Mouse (Mus musculus) hematopoietic stem cell, adult 5-6 weeks (primary cell): ENCODE measurements at regions not wholly inside any gene's neighbourhood (a gene's known extent, or its start where the extent isn't known, plus 50 kb on each side); places are given as distances from the start of the nearest gene placed in this dataset.

Experiments used
- ATAC-seq, 2 experiments: fragments of 125-278 bp in 1 of 2; replicated peaks in 1 of 2; 2 replicates each; pipeline ENCODE4 v1.8.0; 2016 to 2017; ENCODE audit warnings: inconsistent platforms in 2 of 2, mild to moderate bottlenecking in 2 of 2, moderate number of reproducible peaks in 2 of 2, low read depth in 1 of 2, moderate TSS enrichment in 1 of 2; ENCODE audit not compliant: low FRiP score in 2 of 2, poor library complexity in 2 of 2, severe bottlenecking in 2 of 2, insufficient read depth in 1 of 2, low TSS enrichment in 1 of 2

DNA sequence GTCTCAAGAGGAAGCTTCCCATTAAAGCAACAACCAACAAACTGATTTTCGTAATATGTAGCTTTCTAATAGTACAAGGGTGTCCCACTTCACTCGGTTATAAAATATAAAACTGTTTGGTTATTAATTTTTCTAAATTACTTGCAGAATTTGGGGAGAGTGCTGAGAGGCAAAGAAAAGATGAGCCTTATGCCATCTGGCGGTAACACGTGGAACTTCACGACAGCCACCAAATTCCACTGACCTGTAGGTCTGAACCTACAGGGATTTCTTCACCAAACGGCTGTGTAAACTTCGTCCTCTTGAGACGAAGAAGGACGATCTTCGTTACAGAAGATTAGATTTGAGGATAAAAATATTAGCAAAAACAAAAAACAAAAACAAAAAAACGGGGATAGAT lies 262.1 kb upstream of the Nfe2l3 start:
- ATAC-seq: peak in 1 of 2 experiments; percentile 32; a peak in 1 of 4 replicates

DNA sequence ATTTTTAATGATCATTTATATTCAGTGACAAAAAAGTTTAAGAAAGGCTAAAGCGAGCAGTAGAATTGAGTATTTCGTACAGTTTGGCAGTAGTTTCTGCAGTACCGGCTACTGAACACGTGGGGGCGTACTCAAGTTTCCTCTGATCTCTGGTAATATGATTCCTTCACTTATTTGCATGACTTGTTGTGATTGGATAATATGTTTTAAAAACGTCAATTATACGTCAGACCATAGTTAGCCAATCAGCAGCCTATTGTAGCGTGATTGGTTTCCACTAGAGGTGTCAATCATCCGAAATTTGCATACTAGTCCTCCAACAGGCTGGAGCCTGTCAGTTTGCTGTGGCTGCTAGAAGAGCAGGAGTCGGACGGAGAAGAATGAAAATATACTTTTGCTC lies 261.6 kb upstream of the Nfe2l3 start:
- ATAC-seq: peak; percentile 65 to 70

DNA sequence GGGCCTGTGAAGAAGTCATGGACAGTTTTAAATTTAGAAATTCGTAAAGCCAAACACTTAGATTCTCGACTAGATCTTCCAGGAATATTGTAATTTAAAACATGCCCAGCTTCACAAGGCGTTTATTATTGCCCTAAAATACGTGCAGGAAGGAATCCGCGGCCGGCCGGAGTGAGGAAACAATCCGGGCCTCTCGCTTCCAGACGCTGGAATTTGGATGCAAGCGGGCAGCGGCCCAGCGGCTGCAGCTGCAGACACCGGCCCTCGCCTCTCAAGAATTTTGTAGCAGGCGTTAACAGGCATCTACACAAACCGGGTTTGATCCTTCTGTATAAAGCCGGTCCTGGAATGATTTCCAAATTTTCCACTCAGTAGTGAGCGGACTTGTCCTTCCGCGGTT lies 260.7 kb upstream of the Nfe2l3 start:
- ATAC-seq: no peak

DNA sequence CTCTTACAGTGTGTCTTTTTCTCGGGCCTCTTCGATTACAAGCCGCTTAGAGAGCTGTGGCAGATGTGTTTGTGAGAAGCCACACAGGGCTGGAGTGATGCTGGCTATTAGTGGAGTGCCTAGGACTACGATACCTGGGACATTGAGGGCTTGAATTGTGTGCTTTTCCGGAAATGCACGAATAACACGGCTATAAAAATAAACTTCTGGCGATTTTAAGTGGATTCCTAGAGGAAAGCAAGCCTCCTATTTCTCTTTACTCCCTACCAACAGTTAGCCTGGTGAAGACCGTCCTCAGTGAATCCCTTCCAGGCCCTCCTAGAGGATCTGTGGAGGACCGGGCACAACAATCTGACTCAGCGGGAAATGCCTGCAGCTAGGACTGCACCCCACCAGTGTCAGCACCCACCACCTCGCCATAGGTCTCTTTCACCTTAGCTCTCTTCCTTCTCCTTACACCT lies 260.1 kb upstream of the Nfe2l3 start:
- no peak for ATAC-seq

DNA sequence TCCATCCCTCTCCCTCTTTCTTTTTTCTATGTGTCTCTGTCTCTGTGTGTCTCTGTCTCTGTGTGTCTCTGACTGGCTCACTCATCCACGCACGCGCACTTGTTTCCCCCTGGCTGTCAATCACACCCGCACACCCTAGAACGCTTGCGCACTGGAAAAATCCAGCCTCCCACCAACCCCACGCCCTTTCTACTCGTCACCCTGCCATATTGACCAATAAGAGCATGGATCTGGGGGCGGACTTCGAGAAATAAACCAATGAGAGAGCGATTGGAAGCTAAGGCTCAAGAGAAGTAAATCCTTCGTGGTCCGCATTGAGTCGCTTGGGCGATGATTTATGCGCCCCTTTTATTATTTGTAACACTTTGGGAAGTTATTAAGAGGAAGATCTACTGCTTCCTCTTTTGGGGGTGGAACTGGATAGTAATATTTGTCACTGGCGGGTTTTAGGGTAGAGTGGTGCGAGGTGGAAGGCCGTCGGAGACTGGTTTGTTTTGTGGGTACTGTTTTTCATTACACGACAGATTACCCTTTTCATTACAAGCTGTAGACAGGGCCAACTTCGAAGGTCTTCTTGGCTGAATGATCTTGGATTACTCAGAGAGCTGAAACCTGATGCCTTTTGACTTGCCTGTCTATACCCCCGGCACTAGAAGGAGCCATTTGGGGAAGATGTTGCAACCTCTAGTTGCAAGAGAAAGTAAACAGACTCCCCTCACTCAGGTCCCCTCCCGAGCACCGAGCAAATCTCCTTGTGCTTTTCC lies 259.4 kb upstream of the Nfe2l3 start:
- peak; percentile 57 to 66 for ATAC-seq

DNA sequence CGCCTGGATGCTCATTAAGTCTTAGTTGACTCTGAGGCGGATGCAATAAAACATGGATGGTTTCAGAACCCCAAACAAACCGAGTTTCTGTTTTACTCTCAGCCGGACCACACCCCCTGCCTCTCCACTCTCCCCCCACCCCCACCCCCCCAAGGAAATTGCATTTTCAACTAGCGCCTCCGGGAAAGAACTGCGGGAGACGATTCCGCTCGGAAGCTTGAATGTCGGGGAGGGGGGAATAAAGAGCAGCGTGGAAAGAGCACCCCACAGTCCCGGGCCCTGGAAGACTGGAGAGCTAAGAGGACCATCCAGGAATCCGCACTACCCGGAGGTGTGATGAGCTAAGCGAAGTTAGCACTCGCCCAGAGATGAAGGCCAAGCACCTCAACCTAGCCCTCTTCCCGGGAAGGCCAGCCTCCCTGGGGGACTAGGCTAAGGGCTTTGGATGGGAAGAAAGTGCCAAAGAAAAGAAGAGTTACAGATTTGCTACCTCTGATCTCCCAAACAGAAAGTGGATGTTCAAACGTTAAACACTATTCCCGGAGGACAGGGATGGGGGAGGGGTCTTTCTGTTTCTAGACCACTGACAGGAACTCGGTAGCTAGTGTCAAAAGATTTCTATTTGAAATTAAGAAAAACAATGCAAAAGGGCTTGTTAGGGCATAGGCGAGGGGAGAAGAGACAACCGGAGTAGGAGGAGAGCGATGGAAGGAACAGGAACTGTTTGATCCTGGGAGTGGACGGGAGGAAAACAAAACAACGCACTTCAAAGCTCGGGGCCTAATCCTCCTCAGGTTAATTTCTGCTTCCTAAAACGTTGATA lies 258.6 kb upstream of the Nfe2l3 start:
- ATAC-seq: no peak

DNA sequence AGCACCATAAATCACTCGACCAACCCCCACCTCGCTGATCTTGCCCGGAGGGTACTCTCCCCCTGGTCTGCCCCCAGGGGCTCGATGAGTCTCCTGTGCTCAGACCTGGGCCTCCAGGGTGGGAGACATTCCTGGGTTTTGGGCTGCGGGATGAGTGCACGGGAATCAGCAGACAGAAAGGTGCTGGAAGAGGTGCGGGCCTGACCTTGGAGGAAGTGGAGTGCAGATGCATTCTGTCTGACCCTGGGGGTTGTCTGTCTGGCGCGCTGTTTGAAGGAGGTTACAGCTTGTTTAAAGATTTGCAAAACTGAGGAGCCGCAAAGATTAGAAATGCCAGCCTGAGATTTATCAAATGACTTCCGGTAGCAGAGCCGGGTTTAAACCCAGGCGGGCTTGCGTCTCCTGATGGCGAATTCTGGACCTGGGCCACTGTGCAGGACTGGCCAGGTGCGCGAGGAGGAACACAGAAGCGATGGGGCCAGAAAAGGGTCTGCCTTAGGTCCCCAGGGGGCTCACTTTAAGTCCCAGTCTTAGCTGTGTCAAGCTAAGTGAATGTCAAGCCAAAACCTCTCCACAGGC lies 257.9 kb upstream of the Nfe2l3 start:
- no peak for ATAC-seq

DNA sequence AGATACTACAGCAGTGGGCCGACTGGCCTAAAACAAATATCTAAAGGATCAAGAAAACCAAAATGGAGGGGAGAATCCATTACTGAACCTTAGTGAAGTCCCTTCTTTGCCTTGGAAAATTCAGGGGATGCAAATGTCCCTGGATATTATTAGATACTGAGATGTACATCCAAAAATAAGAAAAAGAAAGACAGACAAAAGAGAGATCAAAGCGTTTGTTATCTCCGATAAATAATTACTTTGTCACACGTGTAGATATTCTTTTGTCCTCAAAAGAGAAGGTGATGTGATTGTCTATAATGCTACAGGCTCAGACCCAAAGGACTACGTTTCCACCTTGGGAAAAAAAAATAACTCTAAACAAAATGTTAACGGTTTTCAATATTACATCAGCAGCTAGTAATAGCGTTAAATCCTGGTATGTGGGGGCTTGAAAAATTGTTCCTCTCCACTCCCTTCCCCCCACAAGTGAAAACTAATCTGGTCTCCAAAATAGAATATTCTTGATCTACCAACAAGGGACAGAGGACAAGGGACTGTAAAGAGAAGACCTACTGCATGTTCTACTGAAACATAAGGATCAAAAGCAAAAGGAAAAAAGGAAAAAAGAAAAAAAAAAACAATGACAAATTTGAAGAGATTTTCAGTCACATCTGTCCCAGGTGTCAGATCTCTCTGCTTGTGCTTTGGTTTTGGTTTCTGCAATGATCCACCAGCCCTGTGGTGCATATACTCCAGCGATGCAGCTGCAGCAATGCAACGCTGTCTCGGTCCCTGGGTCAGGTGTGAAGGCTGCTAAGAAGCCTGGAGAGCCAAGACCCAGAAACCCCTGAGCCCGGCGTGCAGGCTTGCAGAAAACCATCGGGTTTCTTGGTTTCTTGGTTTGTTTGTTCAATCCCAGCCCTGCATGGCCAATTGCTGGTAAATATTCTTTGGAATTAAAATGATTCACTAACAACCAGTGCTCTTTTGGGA lies 256.6 kb upstream of the Nfe2l3 start:
- no peak for ATAC-seq

DNA sequence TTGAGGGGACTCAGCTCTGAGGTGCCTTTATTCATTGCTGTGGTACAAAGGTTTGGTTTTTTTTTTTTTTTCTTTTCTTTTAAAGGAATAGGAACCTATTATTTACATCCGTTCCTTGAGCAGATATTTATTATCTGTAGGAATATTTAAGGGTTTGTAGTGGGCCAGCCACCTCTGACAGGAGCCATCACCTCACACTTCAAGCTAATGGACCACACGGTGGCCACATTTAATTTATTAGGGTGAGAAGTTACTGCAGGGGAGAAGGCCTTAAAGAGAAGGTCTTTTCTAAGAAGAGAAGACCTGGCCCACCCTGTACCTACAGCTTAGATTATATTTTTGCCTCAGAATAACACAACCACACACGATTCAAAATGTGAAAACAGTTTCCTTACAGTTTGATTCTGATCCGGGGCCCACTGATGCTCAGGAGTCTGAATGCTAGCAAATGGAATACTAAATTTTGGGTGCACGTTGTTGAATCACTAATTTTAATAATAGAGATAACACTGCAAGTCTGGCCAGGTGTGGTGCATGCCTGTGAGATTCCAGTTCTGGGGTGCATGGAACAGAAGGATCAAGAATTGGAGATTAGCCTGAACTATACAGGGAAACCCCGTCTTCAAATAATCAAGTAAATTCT lies 255.6 kb upstream of the Nfe2l3 start:
- no peak for ATAC-seq

DNA sequence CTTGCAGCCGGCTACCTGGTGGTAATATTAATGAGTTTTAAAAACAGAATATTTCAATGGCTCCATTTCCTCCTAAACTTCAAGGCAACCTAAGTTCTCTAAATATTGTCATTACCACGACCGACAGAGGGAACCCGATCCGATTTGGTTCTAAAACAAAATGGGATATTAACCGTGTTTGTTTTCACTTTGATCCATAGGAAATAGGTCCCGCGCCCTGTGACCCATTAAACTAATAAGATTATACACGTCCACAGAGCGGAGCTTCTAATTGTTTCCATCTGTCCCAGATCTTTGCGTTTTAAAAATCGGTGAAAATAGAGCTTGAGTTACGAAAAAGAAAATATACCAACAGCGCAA lies 254.8 kb upstream of the Nfe2l3 start:
- no peak for ATAC-seq

DNA sequence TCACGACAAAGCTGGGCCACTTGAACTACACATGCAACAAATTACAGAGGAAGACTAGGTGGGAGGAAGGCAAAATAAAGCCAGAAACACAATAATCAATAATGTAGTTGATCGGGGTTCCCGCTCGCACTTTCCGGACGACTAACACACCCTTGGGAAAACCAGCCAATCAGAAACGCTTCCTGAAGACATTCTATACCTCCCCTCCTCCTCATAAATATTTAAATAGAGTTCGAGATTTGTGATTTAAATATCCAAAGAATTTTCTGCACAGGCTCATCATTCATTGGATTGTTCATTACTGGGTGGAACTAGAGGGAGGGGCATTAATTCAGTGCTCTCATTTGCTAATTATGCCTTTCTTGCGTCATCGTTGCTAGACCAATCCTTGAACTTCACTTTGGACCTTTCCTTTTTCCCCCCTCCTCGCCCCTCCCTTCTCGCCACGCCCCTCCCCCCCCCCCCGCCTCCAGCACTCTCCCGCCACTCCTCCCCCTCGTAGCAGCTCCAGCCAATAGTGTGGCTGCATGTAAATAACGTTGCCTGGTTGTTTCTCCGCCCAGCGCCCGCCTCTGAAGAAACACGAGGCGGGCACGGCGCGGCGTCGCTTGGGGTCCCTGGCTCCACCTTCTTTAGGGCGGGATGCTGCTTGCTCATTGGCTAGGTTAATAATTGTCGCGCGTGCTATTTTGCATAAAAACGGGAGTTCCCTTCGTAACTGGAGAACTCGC lies 254.2 kb upstream of the Nfe2l3 start:
- peak; percentile 86 to 93 for ATAC-seq

DNA sequence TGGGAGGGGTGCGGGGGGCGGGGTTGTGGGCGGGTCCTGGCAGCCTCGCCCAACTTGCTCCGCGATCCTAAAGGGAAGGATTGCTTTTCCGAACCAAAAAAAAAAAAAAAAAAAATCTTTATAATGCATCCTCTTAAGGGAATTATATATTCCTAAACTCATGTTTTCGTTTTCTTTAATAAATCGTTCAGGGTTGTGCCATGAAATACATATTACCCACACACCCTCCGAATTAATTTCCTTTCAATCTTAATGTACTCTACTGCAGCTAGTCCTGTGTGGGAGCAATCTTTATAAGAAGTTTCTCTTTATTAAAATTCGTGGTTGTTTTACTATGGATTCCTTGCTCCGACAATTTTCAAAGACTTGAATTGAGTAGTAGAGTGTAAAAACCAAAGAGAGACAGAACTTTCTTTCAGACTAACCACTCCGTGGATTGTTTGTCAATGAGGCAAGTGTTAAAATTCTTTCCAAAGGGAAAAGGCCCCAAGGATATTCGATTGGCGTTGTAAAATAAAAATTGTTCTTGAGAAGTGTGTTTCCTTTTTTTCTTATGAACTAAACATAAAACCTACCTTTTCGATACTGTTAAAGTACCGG lies 253.6 kb upstream of the Nfe2l3 start:
- no peak for ATAC-seq

DNA sequence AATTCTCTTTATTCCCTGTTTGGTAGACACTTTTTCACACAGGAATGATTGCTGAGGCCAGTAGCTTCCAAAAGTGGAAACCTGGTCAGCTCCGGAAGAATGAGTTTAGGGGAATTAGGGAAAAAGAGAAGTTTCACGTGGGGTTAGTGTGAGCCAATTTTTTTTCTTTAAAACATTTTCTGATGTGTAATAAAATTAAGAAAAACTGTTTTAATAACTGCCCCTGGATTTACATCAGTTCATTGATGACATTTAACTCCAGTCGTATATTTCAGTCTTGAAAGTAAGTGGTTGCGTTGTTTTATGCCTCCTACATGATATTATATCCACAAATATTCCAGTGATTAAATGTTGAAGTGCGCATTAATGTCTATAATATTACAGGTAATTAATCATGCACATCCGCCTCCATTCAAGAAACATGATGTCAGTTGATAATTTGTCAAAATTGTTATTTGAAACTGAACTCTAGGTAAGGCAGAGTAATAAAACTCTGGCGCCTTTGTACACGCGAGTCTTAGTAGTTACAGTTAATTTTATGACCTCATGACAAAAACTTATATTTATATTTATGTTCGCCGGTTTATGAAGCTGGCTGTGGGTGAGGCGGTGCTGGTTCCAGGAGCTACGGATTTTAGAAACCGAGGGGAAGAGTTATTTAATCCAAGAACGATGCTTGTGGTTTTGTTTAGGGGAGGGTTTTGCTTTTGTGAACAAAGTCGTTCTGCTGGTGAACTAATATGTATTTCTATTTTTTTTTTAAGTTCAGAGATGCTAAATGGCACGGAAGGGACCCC lies 252.5 kb upstream of the Nfe2l3 start:
- no peak for ATAC-seq

DNA sequence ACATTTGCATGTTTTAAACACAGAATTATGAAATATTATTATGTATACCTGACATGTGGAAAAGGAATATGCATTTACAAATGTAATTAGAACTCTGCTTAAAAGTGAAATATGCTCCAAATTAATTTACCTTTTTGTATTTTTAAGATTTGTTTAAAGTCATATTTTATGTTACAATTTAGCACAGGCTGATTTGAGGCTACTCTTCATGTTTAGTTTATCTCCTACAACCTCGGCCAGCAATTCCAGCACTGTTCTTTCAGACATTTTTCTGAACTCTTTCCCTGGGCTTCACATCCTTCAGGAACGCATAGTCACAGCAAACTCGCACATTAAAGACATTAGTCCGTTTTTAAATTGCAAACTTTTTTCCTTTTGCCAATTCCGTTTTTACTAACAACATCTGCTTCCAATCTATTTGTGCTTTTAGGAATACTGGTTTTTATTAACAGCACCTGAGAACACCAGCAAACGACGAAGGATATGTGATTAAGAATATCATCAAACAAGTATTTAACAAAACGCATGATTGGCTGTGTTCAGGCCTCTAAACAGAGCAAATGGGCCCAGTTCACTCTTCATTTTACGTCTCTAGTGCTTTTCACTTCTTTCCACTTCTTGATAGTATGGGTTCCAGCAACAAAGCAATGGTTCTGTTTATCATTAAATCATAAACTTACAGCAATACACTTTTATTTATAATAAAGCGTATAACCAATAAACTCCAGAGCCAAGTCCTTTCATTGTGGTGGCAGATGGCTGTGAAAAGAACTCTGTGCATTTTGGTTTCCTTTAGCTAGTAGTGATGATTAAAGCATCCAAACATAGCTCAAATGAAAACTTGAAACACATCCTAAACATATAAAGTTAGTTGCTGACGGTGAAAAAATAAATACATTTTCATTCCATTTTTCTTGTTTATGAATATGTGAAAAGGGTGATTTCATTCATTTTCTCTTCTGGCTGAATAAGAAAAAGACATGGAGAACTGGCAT lies 251.3 kb upstream of the Nfe2l3 start:
- ATAC-seq: no peak
